Mouse (Mus musculus): ENCODE measurements around the gene Spdl1. TPM values are rescaled to one million over a fixed set of nuclear protein-coding genes. Genes with fewer than 3 reads are reported as not detected.

The Spdl1 gene
- polyA plus RNA-seq, 1 experiment from 2014 or later, result 19.8 TPM

DNA sequence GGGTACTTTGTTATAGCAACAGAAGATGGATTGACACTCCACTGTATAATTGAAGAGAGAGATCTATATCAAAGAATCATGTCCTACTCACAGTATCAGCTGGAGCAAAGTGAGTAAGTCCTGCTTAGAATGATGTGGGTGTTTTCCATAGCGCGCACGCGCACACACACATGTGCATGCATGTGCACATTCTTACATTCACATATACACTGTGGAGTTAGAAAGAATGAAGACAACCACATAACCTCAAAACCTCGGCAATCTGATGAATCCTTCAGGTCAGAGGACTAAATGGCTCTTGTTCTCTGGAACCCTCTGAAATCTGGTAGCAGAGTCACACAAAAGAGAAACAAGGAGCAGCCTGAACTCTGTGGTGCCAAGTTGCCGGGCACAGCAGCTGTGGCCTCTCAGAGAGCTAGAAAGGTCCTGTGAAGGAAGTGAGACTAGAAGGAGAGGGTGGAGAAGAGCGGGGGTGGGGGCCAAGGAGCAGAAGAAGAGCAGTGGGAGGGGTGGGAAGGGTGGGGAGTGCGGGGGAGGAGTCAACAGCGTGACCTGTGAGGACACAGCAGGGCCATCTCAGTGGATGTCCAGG lies 60.0 kb downstream of the Spdl1 start:
- H3K36me3 ChIP-seq, result no peaks in the 10 kb centered on the region
- no peaks in the 10 kb centered on the region for H3K27me3 ChIP-seq (replicated peaks)
- no peak overlapping the region for H3K9ac ChIP-seq
- H3K4me3 ChIP-seq, result no peak overlapping the region
- peaks cover 14% of the 10 kb centered on the region for H3K4me1 ChIP-seq
- ATAC-seq, result no peak
- H3K27ac ChIP-seq, result no peak overlapping the region
- no peaks in the 10 kb centered on the region for H3K9me3 ChIP-seq (replicated peaks)
- WGBS (ENCODE audit: insufficient replicate concordance), result 77% methylated on average over 9 of the region's 9 CpGs
- H3K4me2 ChIP-seq, result no peak overlapping the region

DNA sequence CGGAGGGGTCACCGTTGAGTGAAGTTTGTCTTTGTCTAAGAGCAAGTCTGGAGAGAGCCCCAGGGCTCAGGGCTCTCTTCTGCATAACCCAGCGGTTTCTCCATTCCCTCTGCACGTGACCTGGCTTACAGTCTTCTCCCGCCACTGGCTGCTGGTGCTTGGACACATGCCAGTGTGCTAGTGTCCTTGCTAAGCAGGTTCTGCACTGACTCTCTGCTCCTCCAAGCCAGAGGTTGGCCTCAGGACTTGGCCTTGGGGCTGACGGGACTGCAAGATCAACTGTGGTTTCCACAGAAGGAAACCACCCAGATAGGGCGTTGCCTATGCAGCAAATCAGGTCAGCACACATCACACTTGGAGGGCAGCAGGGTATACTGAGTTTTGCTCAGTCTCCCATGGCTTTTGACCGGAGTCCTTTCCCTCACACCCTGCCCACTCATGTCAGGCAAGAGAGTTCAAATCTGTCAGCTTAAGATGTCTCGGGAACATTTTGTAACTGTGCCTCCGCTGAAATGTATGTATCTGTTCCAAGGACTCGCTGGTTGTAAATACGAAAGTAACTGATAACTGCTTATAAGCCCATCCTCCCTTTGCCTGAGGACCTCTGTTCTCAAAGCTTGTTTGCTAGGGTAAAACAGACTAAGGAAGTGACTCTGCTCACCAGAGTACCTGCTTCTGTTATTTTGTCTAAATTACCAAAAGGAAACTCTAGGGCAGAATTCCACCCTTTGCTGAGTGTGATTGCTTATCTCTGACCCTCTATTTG lies 62.0 kb downstream of the Spdl1 start:
- Histone ChIP-seq H3K9me3 (replicated peaks) (no peaks in the 10 kb centered on the region), H3K27me3 (replicated peaks) (no peaks in the 10 kb centered on the region), H3K9ac (no peak overlapping the region), H3K4me1 (peaks cover 14% of the 10 kb centered on the region), H3K36me3 (no peaks in the 10 kb centered on the region), H3K4me3 (no peak overlapping the region), H3K27ac (no peak overlapping the region), H3K4me2 (peak overlapping the region; percentile 14; the same call in 1 of the 2 replicates)
- 37% methylated on average over 12 of the region's 12 CpGs for WGBS (ENCODE audit: insufficient replicate concordance)
- ATAC-seq, result peak; percentile 47; the same call in 1 of the 2 replicates

DNA sequence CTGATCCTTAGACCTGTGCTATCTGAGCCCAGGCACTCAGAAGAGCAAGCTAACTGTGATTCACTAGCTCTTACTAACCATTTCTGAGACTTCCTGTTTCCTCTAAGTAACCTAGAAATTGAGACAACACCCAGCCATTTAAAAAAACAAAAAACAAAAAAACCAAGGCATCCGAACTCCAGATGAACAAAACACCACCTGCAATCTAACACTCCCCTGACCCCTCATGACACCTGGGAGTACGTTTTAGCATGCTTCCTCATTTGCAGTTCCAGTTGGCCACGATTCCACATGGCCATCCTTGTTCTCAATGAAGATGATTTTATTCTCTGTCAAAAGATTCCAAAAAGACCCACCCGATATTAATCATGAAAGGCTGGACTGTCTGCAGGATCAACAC lies 62.8 kb downstream of the Spdl1 start:
- Histone ChIP-seq H3K27ac (no peak overlapping the region), H3K9ac (no peak overlapping the region), H3K9me3 (replicated peaks) (no peaks in the 10 kb centered on the region), H3K4me2 (no peak overlapping the region), H3K36me3 (no peaks in the 10 kb centered on the region), H3K4me1 (peaks cover 14% of the 10 kb centered on the region), H3K27me3 (replicated peaks) (no peaks in the 10 kb centered on the region), H3K4me3 (no peak overlapping the region)
- 44% methylated on average over 4 of the region's 4 CpGs for WGBS (ENCODE audit: insufficient replicate concordance)
- ATAC-seq, result no peak

DNA sequence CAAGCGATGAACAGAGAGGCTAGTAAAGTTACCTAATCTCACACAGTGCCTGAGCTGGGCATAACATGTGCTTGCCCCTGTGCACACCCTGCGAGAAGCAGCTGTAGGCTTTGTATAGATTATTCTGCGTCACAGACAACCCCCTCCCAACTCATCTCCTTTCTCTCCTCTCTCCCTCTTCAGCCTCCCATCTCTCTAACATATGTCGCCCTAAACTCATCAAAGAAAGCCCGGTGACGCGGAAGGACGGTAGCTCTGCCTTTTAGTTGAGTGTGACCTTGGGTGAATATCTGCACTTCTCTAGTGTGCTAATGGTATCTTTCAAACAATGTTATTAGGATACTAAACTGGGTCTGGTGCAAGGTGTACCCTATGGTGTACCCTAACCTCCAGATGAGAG lies 63.5 kb downstream of the Spdl1 start:
- H3K9me3 ChIP-seq (replicated peaks), result no peaks in the 10 kb centered on the region
- H3K36me3 ChIP-seq, result no peaks in the 10 kb centered on the region
- H3K9ac ChIP-seq, result no peak overlapping the region
- H3K27me3 ChIP-seq (replicated peaks), result no peaks in the 10 kb centered on the region
- no peak for ATAC-seq
- no peak overlapping the region for H3K27ac ChIP-seq
- WGBS (ENCODE audit: insufficient replicate concordance), result 79% methylated on average over 8 of the region's 8 CpGs
- no peak overlapping the region for H3K4me3 ChIP-seq
- H3K4me1 ChIP-seq, result peaks cover 14% of the 10 kb centered on the region
- H3K4me2 ChIP-seq, result no peak overlapping the region

DNA sequence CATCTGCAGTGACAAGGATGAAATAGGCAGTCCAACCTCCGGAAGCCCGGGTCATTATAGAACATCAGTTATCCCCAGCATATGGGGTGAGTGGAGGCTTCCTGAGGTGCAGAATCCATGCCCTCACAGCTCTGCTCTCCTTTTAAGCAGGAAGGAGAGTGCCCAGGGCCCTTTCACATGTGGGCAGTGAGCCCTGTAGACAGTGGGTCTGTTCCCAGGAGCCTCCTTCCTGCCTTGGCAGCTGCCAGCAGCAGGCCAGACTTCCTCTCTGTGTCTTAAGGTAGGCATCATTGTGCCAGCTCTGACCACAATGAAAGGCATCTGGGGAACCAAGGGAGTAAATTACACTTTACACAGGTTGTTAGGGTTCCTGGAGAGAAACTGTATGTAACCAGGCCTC lies 64.0 kb downstream of the Spdl1 start:
- no peak overlapping the region for H3K4me3 ChIP-seq
- WGBS (ENCODE audit: insufficient replicate concordance), result 64% methylated on average over 2 of the region's 2 CpGs
- no peaks in the 10 kb centered on the region for H3K9me3 ChIP-seq (replicated peaks)
- H3K27me3 ChIP-seq (replicated peaks), result no peaks in the 10 kb centered on the region
- H3K27ac ChIP-seq, result no peak overlapping the region
- H3K36me3 ChIP-seq, result no peaks in the 10 kb centered on the region
- H3K4me1 ChIP-seq, result peaks cover 14% of the 10 kb centered on the region
- H3K4me2 ChIP-seq, result no peak overlapping the region
- ATAC-seq, result no peak
- no peak overlapping the region for H3K9ac ChIP-seq

DNA sequence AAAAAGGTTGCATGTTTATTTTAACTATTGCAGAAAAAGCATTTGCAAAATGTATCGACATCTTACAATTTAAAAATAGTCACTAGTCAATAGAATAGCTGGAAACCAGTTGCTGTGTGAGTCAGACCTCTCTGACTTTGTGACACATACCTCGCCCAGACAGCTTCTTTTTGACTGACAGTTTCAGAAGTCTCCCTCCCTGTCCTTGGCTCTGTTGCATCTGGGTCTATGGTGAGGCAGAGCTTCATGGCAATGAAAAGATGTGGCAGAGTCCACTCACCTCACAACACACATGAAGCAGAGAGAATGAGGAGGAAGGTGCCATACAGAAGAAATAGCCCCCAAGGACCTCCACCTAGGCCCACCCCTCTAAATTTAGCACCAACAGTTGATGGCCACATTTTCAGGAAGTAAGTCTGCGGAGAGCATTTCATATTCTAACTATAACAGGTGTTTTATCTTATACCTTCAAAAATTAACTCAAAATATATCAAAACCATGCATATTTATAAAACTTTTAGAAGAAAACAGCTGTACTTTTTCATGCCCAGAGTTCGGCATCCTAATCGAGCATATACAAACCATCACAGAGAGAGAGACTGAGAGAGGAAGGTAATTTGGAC lies 69.6 kb downstream of the Spdl1 start:
- no peak overlapping the region for H3K27ac ChIP-seq
- 62% methylated on average over 5 of the region's 5 CpGs for WGBS (ENCODE audit: insufficient replicate concordance)

DNA sequence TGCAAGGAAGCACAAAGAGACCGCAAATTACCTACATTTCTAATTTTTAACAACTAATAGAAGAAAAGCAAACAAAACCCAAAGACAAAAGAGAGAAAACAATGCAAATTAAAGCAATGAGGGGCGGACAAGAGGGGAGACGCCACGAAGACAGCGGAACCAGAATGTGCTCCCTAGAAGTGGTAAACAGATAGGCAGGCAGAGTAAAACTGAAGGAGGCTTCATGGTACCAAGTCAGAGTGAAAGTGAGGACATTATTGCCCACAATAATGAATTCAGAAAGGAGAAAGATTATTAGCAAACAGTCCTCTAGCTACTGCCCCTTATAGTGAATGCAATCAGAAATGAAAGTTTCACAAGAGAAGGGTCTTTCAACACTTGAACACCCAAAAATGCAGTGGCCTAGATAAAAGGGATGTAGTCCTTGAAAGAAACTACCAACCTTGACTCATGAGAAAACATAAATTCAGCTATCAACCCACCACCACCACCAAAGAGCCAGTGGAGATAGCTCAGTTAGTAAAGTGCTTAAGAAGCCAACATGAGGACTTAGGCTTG lies 70.8 kb downstream of the Spdl1 start:
- H3K4me3 ChIP-seq, result no peak overlapping the region
- 0 out of 2 replicates have a peak, but pooled peaks cover 2% of the 10 kb centered on the region for H3K36me3 ChIP-seq
- H3K4me1 ChIP-seq, result no peaks in the 10 kb centered on the region
- no peak for ATAC-seq
- no peak overlapping the region for H3K27ac ChIP-seq
- H3K9ac ChIP-seq, result no peak overlapping the region
- no peaks in the 10 kb centered on the region for H3K9me3 ChIP-seq (replicated peaks)
- no peak overlapping the region for H3K4me2 ChIP-seq
- no peaks in the 10 kb centered on the region for H3K27me3 ChIP-seq (replicated peaks)
- WGBS (ENCODE audit: insufficient replicate concordance), result 83% methylated on average over 5 of the region's 5 CpGs

More for the DNA sequence above, 69.6 kb downstream of the Spdl1 start:
- H3K27me3 ChIP-seq (replicated peaks), result no peaks in the 10 kb centered on the region
- ATAC-seq, result no peak
- no peaks in the 10 kb centered on the region for H3K9me3 ChIP-seq (replicated peaks)
- no peaks in the 10 kb centered on the region for H3K36me3 ChIP-seq
- no peak overlapping the region for H3K4me3 ChIP-seq
- H3K9ac ChIP-seq, result no peak overlapping the region
- no peaks in the 10 kb centered on the region for H3K4me1 ChIP-seq
- H3K4me2 ChIP-seq, result no peak overlapping the region

DNA sequence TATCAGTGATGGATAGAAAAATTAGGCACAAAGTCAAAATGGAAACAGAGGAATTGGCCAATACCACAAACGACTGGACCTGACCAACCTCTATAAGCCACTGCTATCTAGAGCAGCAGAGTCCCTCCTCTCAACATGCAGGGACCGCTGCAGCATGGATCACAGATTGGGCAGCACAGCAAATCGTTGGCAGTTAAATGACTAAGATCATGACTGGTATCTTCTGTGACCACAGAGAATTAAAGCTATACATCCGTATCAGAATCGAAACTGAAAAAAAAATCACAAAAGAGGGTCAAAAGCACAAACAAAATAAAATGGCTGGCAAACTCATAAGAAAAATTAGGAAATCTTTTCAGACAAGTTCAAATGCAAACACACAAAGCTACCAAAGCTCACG lies 71.3 kb downstream of the Spdl1 start:
- Histone ChIP-seq H3K9ac (no peak overlapping the region), H3K36me3 (0 out of 2 replicates have a peak, but pooled peaks cover 2% of the 10 kb centered on the region), H3K27me3 (replicated peaks) (no peaks in the 10 kb centered on the region), H3K9me3 (replicated peaks) (no peaks in the 10 kb centered on the region), H3K4me3 (no peak overlapping the region), H3K27ac (no peak overlapping the region), H3K4me1 (no peaks in the 10 kb centered on the region), H3K4me2 (no peak overlapping the region)
- 70% methylated on average over 6 of the region's 6 CpGs for WGBS (ENCODE audit: insufficient replicate concordance)
- no peak for ATAC-seq

DNA sequence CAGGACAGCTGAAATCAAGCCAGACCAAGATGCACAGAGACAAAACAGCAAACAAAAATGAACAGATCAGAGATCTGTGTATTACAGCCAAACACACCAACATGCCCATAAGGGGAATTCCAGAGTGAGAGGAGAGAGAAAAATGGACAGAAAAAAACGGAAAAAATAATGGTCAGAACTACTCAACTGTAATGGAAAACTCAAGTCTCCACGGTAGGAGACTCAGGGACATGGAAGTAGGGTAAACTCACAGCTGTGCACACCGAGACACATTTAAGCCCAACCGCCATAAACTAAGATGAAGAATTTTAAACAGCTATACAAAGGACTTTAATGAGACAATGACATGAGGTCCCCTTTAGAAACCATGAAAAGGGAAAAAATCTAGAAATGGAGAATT lies 73.9 kb downstream of the Spdl1 start:
- no peak for ATAC-seq
- 0 out of 2 replicates have a peak, but pooled peaks cover 2% of the 10 kb centered on the region for H3K36me3 ChIP-seq
- H3K27me3 ChIP-seq (replicated peaks), result no peaks in the 10 kb centered on the region
- no peak overlapping the region for H3K4me3 ChIP-seq
- no peak overlapping the region for H3K9ac ChIP-seq
- no peak overlapping the region for H3K4me2 ChIP-seq
- H3K27ac ChIP-seq, result no peak overlapping the region
- H3K9me3 ChIP-seq (replicated peaks), result no peaks in the 10 kb centered on the region
- 72% methylated on average over 4 of the region's 4 CpGs for WGBS (ENCODE audit: insufficient replicate concordance)
- no peaks in the 10 kb centered on the region for H3K4me1 ChIP-seq

Other genes with a start within 250 kb of the Spdl1 start
- gene Dock2, start 49.7 kb downstream of the Spdl1 start, polyA plus RNA-seq (2016; fragmentation: Nextera tagmentation; extraction: Ambion mirVana), result 6.1 and 6.3 TPM in 2 replicates